Mouse (Mus musculus) embryonic fibroblast, embryonic 13.5 days (primary cell): ENCODE measurements around the gene Chrnd. TPM values are rescaled to one million over a fixed set of nuclear protein-coding genes. Genes with fewer than 3 reads are reported as not detected.

Source experiments
- H3K27ac ChIP-seq: 2 replicates; pipeline ENCODE4 v1.5.1; 2012; ENCODE audit warnings: low read length, control low read depth, inconsistent platforms; ENCODE audit not compliant: insufficient read depth
- H3K4me1 ChIP-seq: 2 replicates; pipeline ENCODE4 v1.6.1; 2011; ENCODE audit warnings: low read length; ENCODE audit not compliant: control insufficient read depth, insufficient read depth
- H3K4me3 ChIP-seq: 2 replicates; pipeline ENCODE4 v1.5.1; 2011; ENCODE audit warnings: mild to moderate bottlenecking, control low read depth, low read length; ENCODE audit not compliant: insufficient read depth
- CTCF ChIP-seq: IDR thresholded peaks from 2 replicates; pipeline ENCODE4 v1.5.1; 2011; ENCODE audit warnings: mild to moderate bottlenecking, control low read depth, low read length, moderate library complexity, borderline replicate concordance; ENCODE audit not compliant: insufficient read depth
- POLR2A ChIP-seq: IDR thresholded peaks from 2 replicates; pipeline ENCODE4 v1.6.1; 2011; ENCODE audit warnings: low read depth, mild to moderate bottlenecking, control low read depth, low read length, moderate library complexity
- polyA plus RNA-seq: library from polyadenylated mRNA; stranded (reverse); fragments of >200 nt; gene quantifications from 2 replicates; pipeline ENCODE4 v1.2.4, GENCODE M21; 2011; ENCODE audit warnings: low read depth; ENCODE audit not compliant: missing spikeins, insufficient read length

The Chrnd gene
- not detected in 2 replicates for polyA plus RNA-seq

DNA sequence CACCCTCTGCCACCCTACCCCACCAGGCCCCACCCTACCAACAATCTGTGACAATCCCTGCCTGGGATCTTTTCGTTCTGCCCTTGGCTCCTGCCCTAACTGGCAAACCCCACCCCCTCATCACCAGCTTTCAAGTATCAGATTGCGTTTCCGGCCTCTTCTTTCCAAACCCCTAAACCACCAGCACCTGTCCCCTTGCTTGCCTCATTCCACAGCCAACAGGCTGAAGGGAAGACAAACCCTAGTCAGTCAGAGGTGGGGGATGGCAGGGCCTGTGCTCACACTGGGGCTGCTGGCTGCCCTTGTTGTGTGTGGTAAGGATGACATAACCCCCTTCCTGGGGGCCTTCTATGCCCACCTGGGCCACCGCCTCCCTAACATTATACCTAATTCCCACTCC is at the start of gene Chrnd:
Gene Chrnd, plus strand, starts transcription at position 179 of the 400 bp plus-strand sequence.
- TF ChIP-seq CTCF = no peak
- no peak for TF ChIP-seq POLR2A
- H3K4me1 ChIP-seq = no peaks in the 10 kb centered on the region
- H3K27ac ChIP-seq = no peak within 1 kb of the TSS

DNA sequence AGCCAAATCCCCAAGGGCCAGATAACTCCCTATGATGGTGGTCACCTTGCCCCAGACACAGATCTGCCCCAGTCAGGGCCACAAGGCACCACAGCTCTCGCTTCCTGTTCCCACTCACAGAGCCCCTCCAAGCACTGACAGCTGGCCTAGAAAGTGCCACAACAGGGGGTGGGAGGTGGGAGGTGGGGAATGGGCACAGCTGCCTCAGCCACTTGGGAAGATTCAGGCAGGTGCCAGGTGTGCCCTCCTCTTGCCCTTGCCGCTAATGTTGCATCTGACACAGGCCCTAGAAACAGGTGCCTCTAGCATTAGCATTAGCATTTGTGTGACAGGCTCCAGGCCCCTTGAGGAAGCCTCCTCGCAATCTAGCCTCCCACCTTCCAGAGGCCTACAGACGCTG is 48.9 kb upstream of the Chrnd start:
- no peak for TF ChIP-seq POLR2A
- TF ChIP-seq CTCF = no peak
- H3K27ac ChIP-seq = no peak overlapping the region
- no peaks in the 10 kb centered on the region for H3K4me1 ChIP-seq
- H3K4me3 ChIP-seq = no peak overlapping the region

More for the DNA sequence above, at the start of gene Chrnd:
- H3K4me3 ChIP-seq = no peak within 1 kb of the TSS

DNA sequence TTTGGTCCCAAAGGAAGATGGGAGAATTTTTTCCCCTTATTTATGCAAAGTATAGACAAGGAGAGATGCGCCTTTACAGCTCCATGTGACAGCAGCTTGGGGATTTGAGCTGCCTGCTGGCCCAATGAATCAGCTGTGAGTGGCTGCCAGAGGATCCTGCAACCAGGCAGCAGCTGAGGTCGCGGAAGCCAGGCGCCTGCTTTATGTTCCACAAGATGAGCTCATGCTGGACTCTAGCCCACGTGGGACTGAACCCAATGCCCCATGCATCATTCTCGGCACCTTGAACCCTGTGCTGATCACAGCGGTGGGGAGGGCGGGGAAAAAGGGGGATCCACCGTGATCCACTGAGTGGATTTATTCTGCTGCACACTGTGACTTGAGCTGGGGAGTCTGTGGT is 48.0 kb upstream of the Chrnd start:
- no peak overlapping the region for H3K27ac ChIP-seq
- no peak for TF ChIP-seq POLR2A
- TF ChIP-seq CTCF = no peak
- H3K4me1 ChIP-seq = no peaks in the 10 kb centered on the region
- no peak overlapping the region for H3K4me3 ChIP-seq

DNA sequence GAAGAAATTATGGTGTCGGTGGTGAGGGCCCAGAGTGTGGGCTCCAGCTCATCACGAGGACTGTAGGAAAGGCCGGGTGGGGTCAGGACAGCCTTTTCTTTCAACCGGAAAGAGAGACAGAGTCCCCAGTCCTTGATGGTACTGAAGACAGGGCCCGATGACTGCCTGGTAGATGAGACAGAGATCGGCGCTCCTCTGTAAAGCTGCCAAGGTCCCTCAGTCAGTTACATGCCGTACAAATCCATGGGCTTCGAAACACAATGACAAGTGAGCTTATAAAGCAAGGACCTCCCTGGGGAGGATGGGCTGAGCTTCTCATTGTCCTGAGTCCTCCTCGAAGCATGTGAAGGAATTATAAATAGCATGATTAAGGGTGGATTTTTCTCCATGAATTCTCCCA is 47.3 kb upstream of the Chrnd start:
- H3K4me1 ChIP-seq = no peaks in the 10 kb centered on the region
- TF ChIP-seq CTCF (no peak), POLR2A (no peak)
- H3K4me3 ChIP-seq = no peak overlapping the region
- H3K27ac ChIP-seq = no peak overlapping the region

DNA sequence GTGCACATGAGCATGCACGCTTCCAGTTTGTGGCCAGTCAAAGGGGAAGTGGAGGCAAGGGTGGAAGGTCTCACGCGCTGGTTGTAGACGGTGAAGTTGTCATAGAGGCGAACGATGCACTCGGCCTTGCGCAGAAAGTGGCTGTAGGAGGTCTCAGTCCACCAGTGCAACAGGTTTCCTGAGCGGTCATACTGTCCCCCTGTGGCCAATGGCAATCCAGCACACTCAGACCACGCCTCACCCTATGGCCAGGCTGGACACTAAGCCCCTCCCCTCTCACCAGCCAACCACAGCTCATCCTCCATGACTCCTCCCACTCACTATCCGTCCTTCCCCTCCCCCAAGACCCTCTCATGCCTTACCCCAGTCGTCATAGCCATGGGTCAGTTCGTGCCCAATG is 41.0 kb upstream of the Chrnd start:
- Histone ChIP-seq H3K27ac (no peak overlapping the region), H3K4me1 (no peaks in the 10 kb centered on the region), H3K4me3 (no peak overlapping the region)
- TF ChIP-seq POLR2A (no peak), CTCF (no peak)

DNA sequence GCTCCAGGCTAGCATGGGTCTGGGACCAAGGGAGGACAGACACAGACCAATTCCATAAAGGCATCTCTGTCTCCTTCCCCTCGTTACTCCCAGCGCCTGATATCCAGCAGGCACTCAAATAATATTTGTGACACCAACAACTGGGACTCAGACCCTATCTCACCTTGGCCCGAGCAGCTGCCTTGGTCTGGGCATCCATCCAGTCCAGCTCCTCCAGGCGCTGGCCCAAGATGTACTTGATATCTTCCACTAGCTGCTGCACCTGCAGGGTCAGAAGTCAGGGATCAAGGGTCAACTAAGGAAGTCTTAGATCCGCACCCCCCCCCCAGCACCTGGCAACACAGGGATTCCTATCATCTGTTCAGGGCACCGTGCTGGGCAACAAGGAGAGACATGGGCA is 39.1 kb upstream of the Chrnd start:
- no peaks in the 10 kb centered on the region for H3K4me1 ChIP-seq
- no peak for TF ChIP-seq POLR2A
- no peak for TF ChIP-seq CTCF
- no peak overlapping the region for H3K4me3 ChIP-seq
- no peak overlapping the region for H3K27ac ChIP-seq

DNA sequence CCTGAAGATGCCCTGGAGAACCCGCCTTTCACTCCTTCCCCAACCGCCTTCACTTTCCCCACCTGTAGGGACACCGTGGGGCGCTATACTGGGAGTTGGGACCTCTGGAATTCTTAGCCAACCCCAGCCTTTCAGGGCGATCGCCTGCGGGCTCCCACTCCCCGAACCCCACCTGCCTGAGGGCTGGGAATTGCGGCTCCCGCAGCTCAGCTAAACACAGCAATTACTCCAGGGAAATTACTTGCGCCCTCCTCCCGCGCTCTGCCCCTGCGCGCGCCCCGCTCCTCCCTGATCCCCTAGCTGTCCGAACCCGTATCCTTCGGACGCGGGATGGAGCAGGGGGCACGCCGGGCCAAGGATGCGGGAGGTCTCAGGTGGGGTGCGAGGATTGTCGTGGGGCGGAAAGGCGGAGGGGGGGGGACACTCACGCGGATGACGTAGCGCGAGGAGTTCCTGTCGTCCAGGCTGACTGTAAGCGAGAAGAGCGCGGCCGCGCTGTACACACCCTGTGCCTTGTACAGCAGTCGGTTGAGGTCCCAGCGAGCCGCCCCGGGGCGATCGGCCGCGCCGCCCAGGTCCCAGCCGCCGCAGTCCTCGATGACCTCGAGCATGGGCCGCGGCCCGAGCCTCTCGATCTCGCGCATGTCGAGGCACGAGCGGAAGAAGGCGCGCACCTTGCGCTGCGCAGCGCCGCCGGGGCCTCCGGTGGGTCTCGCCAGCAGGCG is 36.5 kb upstream of the Chrnd start:
- Histone ChIP-seq H3K27ac (no peak overlapping the region), H3K4me3 (no peak overlapping the region), H3K4me1 (no peaks in the 10 kb centered on the region)
- TF ChIP-seq CTCF = no peak
- no peak for TF ChIP-seq POLR2A

DNA sequence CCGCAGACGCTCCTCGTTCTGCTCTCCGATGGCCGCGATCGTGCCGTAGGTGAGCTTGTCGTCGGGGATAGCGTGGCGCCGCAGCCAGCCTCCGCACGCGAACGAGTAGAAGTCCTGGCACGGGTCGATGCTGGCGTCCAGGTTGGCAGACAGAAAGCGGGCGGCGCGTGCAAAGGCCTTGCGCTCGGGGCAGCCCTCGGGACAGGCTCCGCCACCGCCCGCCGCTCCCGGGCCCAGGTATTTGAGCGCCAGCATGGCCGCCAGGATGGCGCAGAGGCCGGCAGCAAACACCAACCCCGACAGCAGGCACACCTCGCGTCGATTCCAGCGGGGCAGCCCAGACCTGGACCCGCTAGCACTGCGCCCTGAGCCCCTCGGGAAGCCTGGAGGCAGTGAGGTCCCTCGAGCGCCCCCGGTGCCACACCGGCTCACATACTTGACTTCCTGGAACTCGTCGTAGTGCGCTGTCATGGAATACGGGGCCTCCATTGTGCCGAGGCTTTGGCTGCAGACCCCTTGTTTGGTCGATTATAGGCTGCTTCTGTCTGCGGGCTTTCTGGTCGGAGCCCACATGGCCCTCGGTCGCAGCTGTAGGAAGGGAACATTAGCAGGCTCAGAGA is 35.8 kb upstream of the Chrnd start:
- H3K27ac ChIP-seq = no peak overlapping the region
- TF ChIP-seq POLR2A (no peak), CTCF (no peak)
- H3K4me1 ChIP-seq = no peaks in the 10 kb centered on the region
- no peak overlapping the region for H3K4me3 ChIP-seq

DNA sequence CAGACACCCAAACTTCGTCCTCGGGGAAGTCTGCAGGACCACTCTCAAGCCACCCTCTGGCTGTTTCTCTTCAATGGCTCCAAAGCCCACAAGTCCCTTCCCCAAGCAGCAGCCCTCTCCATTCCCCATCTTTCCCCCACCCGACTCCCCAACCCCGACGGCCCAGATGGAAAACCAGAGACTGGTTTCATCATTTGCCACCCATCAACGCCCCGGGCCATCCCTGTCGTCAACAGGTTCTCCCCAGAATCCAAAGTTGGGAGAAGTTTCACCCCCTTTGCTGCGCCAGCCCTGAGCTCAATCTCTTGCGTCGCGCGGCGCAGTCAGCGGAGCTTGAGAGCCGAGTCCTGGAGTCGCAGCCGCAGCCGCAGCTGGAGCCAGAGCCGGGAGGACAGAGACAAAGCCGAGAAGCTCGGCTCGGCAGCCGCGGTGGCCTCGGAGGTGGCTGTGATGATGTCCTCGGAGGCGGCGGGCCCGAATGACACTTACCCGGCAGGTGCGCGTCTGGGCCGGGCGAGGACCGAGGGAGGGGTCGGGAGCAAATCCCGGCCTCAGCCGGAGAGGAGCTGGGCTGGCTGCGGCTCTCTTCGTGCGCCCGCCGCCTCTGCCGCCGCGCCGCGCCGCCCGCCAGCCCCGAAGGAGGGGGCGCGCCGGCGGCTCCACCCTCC is 34.7 kb upstream of the Chrnd start:
- TF ChIP-seq CTCF (no peak), POLR2A (no peak)
- Histone ChIP-seq H3K4me3 (no peak overlapping the region; the same call in 1 of the 2 replicates), H3K4me1 (no peaks in the 10 kb centered on the region), H3K27ac (no peak overlapping the region)

DNA sequence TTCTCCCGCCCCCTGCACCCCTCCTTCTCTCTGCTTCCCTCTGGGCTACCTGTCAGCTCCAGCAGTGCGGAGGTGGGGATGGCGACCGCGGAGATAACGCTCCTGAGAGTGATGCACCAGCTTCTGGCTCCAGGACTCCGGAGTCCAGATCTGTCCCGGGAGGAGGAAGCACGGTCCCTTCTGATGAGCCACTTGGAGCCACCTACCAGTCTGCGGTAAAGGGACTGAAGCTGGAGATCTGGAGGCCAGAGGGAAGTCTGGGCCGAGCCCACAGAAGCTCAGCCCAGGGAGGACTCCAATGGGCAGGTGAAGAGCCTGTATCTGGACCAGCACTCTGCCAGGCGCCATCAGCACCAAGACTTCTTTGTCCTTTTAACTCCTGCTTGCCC is 34.2 kb upstream of the Chrnd start, which contains the start of gene Ecel1:
Gene Ecel1, minus strand, starts transcription at position 323 of the 389 bp plus-strand sequence.
- Histone ChIP-seq H3K4me1 (no peaks in the 10 kb centered on the region), H3K27ac (no peak within 1 kb of the TSS), H3K4me3 (no peak within 1 kb of the TSS; the same call in 1 of the 2 replicates)
- TF ChIP-seq POLR2A = no peak
- no peak for TF ChIP-seq CTCF
